Mouse (Mus musculus) intestine, embryonic 15.5 days (tissue): ENCODE measurements around the gene Apol7b. TPM values are rescaled to one million over a fixed set of nuclear protein-coding genes. Genes with fewer than 3 reads are reported as not detected.
"Not testable (repeated sequence)": the region's sequence is repeated elsewhere in the genome, so short reads cannot be mapped to it uniquely, and the experiment has no call there.

Experiments used
- ATAC-seq: fragments of 200-750 bp; cut with Nextera tagmentation; 2 replicates; pipeline ENCODE4 v1.8.0; 2017; ENCODE audit warnings: moderate TSS enrichment, moderate library complexity
- H3K27ac ChIP-seq: fragments of 300-500 bp; sonication (generic); 2 replicates; pipeline ENCODE4 v1.5.1; 2015; ENCODE audit warnings: mild to moderate bottlenecking, inconsistent platforms
- H3K27me3 ChIP-seq: fragments of 300-500 bp; sonication (generic); replicated peaks from 2 replicates; pipeline ENCODE4 v1.6.1; 2015; ENCODE audit warnings: inconsistent platforms
- H3K36me3 ChIP-seq: fragments of 300-500 bp; sonication (generic); 2 replicates; pipeline ENCODE4 v1.6.1; 2015; ENCODE audit warnings: inconsistent platforms
- H3K4me1 ChIP-seq: fragments of 300-500 bp; sonication (generic); replicated peaks from 2 replicates; pipeline ENCODE4 v1.6.1; 2015; ENCODE audit warnings: inconsistent platforms
- H3K4me2 ChIP-seq: fragments of 300-500 bp; sonication (generic); replicated peaks from 2 replicates; pipeline ENCODE4 v1.6.1; 2015; ENCODE audit warnings: mild to moderate bottlenecking, inconsistent platforms
- H3K4me3 ChIP-seq: fragments of 300-500 bp; sonication (generic); replicated peaks from 2 replicates; pipeline ENCODE4 v1.5.1; 2015; ENCODE audit warnings: inconsistent platforms
- H3K9ac ChIP-seq: fragments of 300-500 bp; sonication (generic); 2 replicates; pipeline ENCODE4 v1.6.1; 2015; ENCODE audit warnings: inconsistent platforms
- H3K9me3 ChIP-seq: fragments of 300-500 bp; sonication (generic); 2 replicates; pipeline ENCODE4 v1.6.1; 2016; ENCODE audit warnings: inconsistent platforms
- WGBS: fragments of 180-500 bp; shearing (Covaris S2); methylation state at CpG from one replicate; pipeline ENCODE4 v1.1.7; 2015; 5-methylcytosine and 5-hydroxymethylcytosine counted together
- polyA plus RNA-seq: library from polyadenylated mRNA; unstranded; fragments of >200 nt; fragmentation: Nextera tagmentation; extraction: Ambion mirVana; gene quantifications from 2 replicates; pipeline ENCODE4 v1.2.1, GENCODE M21; 2015

Gene Apol7b
- polyA plus RNA-seq, 1 experiment from 2014 or later = 0.30 TPM

DNA sequence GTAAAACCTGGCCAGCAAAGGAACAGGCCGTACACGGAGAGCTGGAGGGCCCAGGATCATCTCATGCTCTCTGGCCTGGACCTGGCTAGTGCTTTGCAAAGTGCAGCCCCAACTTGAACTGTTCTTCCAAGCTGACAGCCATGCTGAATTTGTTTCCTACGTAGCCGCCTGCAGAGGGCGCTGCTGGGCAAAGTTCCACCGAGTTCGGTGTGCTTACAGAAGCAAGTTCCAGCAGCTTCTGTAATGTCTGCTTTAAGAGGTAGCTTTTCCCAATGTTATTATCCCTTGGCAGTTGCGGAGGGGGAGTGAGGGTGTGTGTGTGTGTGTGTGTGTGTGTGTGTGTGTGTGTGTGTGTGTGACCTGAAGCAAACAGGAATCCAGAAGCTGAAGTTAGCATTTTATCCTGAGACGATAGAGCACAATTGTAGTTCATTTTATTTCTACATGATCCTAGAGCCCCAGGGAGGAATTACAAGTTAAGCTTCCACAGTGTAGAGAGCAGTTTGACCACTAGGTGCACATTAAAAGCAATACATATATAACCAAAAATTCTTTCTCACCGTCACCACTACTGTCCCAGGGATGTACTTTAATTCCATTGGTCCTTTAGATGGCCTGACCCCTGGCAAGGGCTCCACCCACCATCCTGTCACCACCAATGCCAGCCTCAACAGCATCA, 30.5 kb downstream of the Apol7b start:
- H3K4me2 ChIP-seq, H3K4me1 ChIP-seq, H3K27ac ChIP-seq, H3K27me3 ChIP-seq, H3K4me3 ChIP-seq, H3K9ac ChIP-seq, H3K9me3 ChIP-seq, H3K36me3 ChIP-seq: not testable (repeated sequence)
- peak; percentile 36; the same call in 1 of the 2 replicates for ATAC-seq
- 15% methylated on average over 5 of the region's 10 CpGs for WGBS

DNA sequence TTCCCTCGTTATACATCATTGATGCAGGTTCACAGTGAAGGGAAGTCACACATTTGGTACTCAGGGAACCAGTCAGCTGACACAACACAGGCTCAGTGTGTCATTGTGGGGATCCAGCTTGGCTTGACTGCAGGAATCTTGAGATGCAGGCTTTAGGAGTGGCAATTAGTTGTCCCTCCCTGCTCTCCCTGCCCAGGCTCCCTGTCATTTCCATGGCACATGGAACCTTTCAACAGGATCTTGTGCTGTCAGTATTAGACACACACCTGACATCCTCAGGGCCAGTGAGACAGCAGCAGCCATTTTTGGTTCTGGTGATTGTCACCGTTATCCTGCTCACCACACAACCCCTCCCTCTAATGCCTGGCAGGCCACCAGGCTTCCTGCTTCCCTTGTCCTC, 31.6 kb downstream of the Apol7b start:
- not testable (repeated sequence) for H3K9ac ChIP-seq, H3K27me3 ChIP-seq, H3K4me1 ChIP-seq, H3K36me3 ChIP-seq, ATAC-seq, H3K27ac ChIP-seq, H3K9me3 ChIP-seq, H3K4me3 ChIP-seq, H3K4me2 ChIP-seq
- 66% methylated on average over 2 of the region's 2 CpGs for WGBS

DNA sequence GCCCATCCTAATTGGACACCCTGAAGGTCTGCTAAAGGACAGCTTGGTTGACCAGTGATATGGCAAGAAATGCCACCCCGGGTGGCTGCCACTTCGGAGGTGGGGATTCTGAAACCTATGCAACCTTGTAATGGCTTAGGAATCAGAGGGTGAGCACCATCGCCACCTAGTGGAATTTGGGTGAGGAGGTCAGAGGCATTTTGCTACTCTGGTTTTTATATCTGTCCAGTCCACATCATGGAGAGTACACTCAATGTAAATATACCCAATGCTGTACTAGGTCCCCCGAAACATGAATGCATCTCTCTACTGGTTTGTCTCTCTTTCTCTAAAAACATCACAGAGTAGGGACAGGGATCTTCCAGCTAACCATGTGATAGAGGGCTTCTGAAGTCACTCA, 34.6 kb downstream of the Apol7b start:
- 22% methylated on average over 4 of the region's 4 CpGs for WGBS
- H3K4me1 ChIP-seq, H3K27me3 ChIP-seq, H3K9me3 ChIP-seq, H3K9ac ChIP-seq, H3K4me2 ChIP-seq, H3K36me3 ChIP-seq, H3K27ac ChIP-seq, H3K4me3 ChIP-seq: not testable (repeated sequence)
- 0 out of 2 replicates have a peak, but pooled peaks have one; percentile 32 for ATAC-seq

DNA sequence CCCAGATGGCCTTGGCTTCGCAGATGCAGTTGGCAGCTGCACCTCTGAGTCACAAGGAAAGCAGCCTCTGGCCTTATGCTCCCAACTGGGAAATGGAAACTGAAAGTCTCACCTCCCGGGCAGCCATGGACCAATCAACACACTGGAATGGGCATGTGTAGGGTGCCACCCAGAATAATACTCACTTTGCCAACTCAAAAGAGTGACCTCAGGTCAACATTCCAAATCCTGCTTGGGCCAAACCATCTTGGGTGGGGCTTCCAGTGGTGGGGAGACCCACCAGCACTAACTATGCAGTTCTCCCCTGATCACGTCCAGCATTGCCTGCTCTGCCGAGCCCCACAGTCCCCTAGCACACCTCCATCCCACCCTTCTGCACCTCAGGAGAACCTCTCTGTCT, 36.3 kb downstream of the Apol7b start, which contains the start of gene Apol9a:
Apol9a (minus strand) TSS at position 101 of the 400 bp plus-strand sequence.
- H3K27ac ChIP-seq, H3K9me3 ChIP-seq, ATAC-seq, H3K9ac ChIP-seq, H3K36me3 ChIP-seq, H3K27me3 ChIP-seq, H3K4me3 ChIP-seq, H3K4me1 ChIP-seq, H3K4me2 ChIP-seq: not testable (repeated sequence)
- WGBS = 92% methylated on average over 1 of the region's 4 CpGs

DNA sequence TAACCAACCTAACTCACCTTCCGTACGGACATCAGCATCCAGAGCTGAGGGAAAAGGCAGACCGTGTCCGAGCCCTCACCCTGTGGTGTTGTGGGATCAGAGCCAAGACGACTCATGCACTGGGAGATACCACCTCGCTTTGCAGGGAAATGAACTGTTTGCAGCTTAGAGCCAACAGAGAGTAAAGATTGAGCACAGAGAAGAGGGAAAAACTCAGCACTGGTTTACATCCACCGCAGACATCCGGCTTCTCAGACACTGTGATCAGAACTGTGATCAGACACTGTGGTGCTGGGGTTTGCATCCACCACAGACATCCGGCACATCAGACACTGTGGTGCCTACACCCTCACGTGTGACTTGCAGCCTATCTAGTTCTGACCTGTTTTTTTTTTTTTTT, 40.9 kb downstream of the Apol7b start:
- ATAC-seq, H3K4me1 ChIP-seq: not testable (repeated sequence)

DNA sequence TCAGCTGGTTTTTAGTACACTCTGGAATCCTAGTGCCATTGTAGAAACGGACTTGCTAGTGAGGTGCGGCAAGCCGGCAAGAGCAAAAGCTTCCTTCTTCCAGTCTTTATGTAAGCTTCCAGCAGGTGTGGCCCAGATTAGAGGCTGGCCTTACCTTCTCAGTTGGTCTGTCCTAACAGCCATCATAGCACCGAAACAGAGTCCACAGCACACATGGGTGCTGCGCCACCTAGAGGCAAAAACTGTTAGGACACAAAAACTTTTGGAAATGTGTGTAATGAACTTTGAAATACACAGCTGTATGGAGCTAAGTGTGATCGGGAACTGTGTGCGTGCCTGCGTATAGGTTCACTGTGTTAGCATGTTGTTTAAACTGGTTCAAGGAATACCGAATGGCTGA, 48.3 kb downstream of the Apol7b start, which contains the start of gene Apol7a:
Apol7a (minus strand) TSS at position 84 of the 400 bp plus-strand sequence.
- H3K36me3 ChIP-seq, H3K9me3 ChIP-seq, H3K9ac ChIP-seq, H3K4me1 ChIP-seq, H3K27me3 ChIP-seq: not testable (repeated sequence)
- H3K4me2 ChIP-seq = peak within 1 kb of the TSS; percentile 31
- ATAC-seq = peak; percentile 69
- H3K4me3 ChIP-seq = 0 out of 2 replicates have a peak within 1 kb of the TSS, but pooled peaks have one; percentile 2
- WGBS = 47% methylated on average over 9 of the region's 9 CpGs
- H3K27ac ChIP-seq = peak within 1 kb of the TSS; percentile 54

More for the DNA sequence above, 40.9 kb downstream of the Apol7b start:
- not testable (repeated sequence) for H3K27ac ChIP-seq, H3K9ac ChIP-seq, H3K9me3 ChIP-seq, H3K27me3 ChIP-seq, H3K36me3 ChIP-seq, H3K4me3 ChIP-seq, H3K4me2 ChIP-seq
- WGBS = 60% methylated on average over 10 of the region's 10 CpGs

DNA sequence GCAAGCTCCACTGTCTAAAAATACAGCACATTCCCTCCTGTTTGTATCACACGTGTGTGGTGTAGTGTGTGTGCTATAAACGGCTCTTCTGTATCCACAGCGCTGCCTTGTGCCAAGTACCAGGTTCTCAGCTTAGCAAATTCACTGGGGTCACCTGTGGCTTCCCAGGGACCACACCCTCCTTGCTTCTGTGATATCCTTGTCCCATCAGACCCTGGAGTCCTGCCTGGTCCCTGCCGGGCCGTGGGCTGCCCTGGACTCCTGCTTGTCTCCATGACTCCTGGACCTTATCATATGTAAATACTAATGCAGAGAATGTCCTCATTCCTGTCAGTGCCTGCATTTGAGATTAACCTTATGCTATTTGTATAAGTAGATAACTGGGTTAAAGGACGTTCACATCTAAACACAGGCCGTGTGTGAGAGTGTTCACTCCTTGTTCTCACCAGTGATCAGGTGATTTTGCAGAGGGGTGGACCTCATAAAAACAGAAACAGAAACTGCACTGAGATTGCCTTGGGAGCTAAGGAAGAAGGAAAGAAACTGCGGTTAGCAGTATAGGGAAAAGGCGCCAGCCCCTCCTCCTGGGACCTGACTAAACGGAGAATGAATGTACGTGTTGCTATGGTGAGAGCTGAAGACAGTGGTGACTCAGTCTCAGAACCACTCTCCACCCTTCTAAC, 49.7 kb downstream of the Apol7b start:
- not testable (repeated sequence) for H3K9me3 ChIP-seq, H3K27me3 ChIP-seq, H3K9ac ChIP-seq, H3K4me1 ChIP-seq, H3K36me3 ChIP-seq, H3K4me3 ChIP-seq
- peak overlapping the region; percentile 31 for H3K4me2 ChIP-seq
- ATAC-seq = peak; percentile 94
- WGBS = 26% methylated on average over 11 of the region's 11 CpGs
- peak overlapping the region; percentile 60 for H3K27ac ChIP-seq

DNA sequence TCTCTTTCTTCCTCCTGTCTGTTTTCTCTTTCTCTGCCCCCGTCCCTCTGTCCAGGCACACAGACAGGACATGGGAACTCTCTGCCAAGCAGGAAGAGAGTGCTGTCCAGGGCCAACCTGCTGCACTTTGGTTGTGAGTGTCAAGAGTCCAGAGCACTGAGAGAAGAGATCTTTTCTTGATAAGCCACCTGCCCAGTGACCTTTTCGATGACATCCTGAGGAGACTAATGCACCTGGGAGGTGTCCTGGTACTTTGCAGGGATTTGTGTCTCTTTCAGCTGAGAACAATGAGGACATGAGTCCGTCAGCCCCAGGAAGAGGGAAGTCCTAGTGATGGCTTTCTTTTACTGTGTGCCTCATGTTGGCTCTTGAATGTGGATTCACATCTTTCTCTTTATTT, 53.5 kb downstream of the Apol7b start:
- not testable (repeated sequence) for H3K9ac ChIP-seq, H3K4me3 ChIP-seq, H3K9me3 ChIP-seq, H3K27me3 ChIP-seq, ATAC-seq, H3K4me1 ChIP-seq, H3K27ac ChIP-seq, H3K36me3 ChIP-seq, H3K4me2 ChIP-seq
- WGBS = 61% methylated on average over 3 of the region's 3 CpGs

DNA sequence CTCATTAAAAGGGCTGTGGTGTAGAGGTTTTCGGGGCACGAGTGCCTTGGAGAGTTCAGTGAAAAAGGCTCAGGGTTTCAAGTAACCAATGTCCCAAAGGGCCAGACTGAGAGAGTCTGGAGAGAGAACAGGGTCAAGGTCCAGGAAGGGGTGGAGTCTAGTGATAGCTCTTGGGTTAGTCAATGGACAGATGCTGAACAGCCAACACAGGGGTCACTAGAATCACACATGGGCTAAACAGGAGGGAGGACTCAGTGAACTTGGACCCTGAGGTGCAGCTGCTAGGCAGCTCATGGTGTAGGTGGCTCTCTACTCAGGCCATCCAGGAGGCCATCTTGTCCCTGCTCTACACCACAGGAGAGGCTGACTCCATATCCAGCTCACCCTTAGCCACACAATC, 59.8 kb downstream of the Apol7b start:
- H3K9ac ChIP-seq = no peak overlapping the region
- H3K9me3 ChIP-seq = no peaks in the 10 kb centered on the region
- no peak overlapping the region for H3K27ac ChIP-seq
- no peaks in the 10 kb centered on the region for H3K36me3 ChIP-seq
- H3K4me3 ChIP-seq = no peak overlapping the region
- no peaks in the 10 kb centered on the region for H3K27me3 ChIP-seq
- WGBS = 84% methylated on average over 2 of the region's 2 CpGs
- H3K4me1 ChIP-seq = no peaks in the 10 kb centered on the region
- peak; percentile 55 for ATAC-seq
- no peak overlapping the region for H3K4me2 ChIP-seq

DNA sequence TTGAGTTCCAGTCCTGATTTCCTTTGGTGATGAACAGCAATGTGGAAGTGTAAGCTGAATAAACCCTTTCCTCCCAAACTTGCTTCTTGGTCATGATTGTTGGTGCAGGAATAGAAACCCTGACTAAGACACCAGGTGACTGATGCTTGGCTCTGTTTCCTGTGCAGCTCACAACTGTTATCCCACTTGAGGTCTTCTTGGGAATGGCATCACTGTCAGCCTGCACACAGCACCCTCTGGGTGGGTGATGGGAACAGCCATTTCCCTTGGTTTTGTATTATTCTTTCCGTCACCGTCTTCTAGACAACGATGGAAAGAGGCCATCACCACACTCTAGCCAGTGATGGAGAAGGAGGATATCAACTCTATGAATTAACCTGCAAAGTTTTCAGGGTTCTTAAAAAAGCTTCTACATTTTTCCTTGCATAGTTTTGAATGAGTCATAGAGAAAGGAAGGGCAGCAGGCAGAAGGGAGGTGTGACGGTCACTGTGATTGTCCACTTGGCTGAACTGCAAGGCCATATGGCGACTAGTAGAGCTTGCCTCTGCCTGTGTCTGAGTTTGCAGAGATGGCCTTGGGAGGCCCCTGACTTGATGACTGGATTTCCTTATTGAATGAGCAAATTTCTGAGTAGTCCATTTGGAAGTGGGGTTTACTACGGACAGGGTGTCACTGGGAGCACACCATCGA, 62.8 kb downstream of the Apol7b start:
- Histone ChIP-seq H3K4me2 (no peak overlapping the region), H3K27me3 (no peaks in the 10 kb centered on the region), H3K27ac (no peak overlapping the region), H3K4me3 (no peak overlapping the region), H3K36me3 (no peaks in the 10 kb centered on the region), H3K9ac (no peak overlapping the region), H3K4me1 (peaks cover 5% of the 10 kb centered on the region; the same call in 1 of the 2 replicates), H3K9me3 (no peaks in the 10 kb centered on the region)
- WGBS = 91% methylated on average over 7 of the region's 7 CpGs
- ATAC-seq = no peak

DNA sequence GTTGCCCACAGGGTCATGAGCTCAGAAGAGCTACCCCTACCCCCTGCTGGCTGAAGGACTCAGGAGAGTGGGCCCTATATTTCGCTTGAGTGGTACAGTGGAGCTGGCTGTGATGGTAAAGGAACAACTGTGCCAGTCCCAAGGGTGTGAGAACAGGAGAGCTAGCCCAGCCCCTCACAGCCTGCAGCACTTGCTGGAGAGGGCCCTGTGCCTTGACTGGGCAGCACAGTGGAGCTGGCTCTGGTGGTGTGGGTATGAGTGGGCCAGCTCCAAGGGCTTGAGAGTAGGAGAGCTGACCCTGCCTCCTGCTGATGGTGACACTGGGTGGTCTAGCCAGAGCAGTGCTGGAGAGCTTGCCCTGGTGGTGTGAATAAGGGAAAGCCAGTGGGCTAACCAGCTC, 64.4 kb downstream of the Apol7b start:
- no peak overlapping the region for H3K27ac ChIP-seq
- H3K4me1 ChIP-seq = peaks cover 5% of the 10 kb centered on the region; the same call in 1 of the 2 replicates
- no peaks in the 10 kb centered on the region for H3K9me3 ChIP-seq
- 65% methylated on average over 1 of the region's 1 CpGs for WGBS
- ATAC-seq = peak; percentile 62
- H3K4me2 ChIP-seq = no peak overlapping the region
- H3K27me3 ChIP-seq = no peaks in the 10 kb centered on the region
- no peak overlapping the region for H3K9ac ChIP-seq
- no peak overlapping the region for H3K4me3 ChIP-seq
- no peaks in the 10 kb centered on the region for H3K36me3 ChIP-seq

DNA sequence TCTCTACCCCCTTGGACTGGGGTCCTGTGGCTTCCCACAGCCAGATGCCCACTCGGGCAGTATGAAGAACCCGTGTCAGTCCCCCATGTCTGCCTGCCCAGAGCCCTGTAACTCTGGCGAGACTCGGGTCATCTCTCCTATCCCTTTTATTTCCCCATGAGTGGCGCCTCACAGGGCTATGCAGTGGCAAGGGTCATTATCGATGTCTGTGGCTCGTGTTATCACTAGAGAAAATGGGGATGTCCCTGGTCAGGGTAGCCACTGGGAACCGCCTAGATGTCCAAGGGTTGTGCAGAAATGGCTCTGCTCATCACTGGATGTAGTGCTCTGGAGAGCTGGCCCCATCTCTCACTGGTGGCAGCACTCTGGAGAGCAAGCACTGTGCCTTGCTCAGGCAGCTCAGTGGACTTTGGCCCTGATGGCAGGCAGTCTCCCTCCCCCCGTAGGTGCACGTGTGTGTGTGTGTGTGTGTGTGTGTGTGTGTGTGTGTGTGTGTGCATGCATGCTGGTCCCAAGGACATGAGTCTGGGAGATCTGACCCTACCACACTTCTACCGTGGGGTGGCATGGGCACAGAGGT, 64.9 kb downstream of the Apol7b start:
- Histone ChIP-seq H3K4me3 (no peak overlapping the region), H3K4me2 (no peak overlapping the region), H3K27ac (no peak overlapping the region), H3K9me3 (no peaks in the 10 kb centered on the region), H3K4me1 (peaks cover 5% of the 10 kb centered on the region; the same call in 1 of the 2 replicates), H3K27me3 (no peaks in the 10 kb centered on the region), H3K9ac (no peak overlapping the region), H3K36me3 (no peaks in the 10 kb centered on the region)
- 64% methylated on average over 11 of the region's 11 CpGs for WGBS
- ATAC-seq = peak; percentile 90
